Mouse (Mus musculus): ENCODE measurements around the gene Klhl20. TPM values are rescaled to one million over a fixed set of nuclear protein-coding genes. Genes with fewer than 3 reads are reported as not detected.
A peak's percentile ranks its signal among the peaks of the same experiment; 100 is the strongest.

Klhl20 gene
- polyA plus RNA-seq, 1 experiment from 2014 or later = 15.8 TPM

DNA sequence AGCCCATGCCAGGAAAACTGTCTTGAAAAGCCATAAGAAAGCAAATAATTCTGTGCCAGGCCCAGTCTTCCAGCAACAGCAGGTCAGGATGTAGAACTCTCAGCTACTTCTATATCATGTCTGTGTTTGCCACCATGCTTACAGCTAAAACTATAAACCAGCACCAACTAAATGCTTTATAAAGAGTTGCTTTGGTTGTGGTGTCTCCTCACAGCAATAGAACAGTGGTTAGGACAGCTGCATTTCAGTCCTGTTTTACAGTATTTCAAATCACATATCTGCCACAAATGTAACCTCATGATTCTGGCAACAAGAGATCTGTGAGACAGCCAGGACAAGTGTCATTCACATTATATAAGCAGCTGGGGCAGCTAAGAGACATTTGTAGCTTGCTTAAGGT lies 90.5 kb downstream of the Klhl20 start:
- Histone ChIP-seq H3K9me3 (ENCODE audit: control insufficient read depth, low read length) (no peaks in the 10 kb centered on the region), H3K27me3 (ENCODE audit: control insufficient read depth, insufficient read depth, low read depth, low read length) (no peaks in the 10 kb centered on the region), H3K9ac (ENCODE audit: low read length) (no peak overlapping the region), H3K4me2 (ENCODE audit: low read depth, low read length) (no peak overlapping the region), H3K4me1 (replicated peaks; ENCODE audit: control insufficient read depth, insufficient read depth, low read length) (peaks cover 11% of the 10 kb centered on the region), H3K36me3 (ENCODE audit: control insufficient read depth, insufficient read depth, low read length) (peaks cover 31% of the 10 kb centered on the region), H3K27ac (ENCODE audit: low read length) (peak overlapping the region; percentile 16; the same call in 1 of the 2 replicates), H3K4me3 (ENCODE audit: low read length) (no peak overlapping the region)
- no peak for ATAC-seq (ENCODE audit: low read depth)

DNA sequence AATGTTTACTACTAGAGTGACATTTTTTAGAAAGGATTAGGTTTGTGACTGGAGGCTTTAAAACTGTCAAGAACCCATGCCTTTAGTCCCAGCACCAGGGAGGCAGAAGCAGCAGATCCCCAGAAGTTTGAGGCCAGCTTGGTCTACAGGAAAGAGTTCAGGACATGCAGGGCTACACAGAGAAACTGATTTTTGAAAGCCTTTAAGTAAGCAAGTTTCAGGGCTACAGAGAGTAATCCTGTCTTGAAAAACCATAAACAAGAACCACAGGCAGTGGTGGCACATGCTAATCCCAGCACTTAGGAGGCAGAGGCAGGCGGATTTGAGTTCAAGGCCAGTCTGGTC lies 90.9 kb downstream of the Klhl20 start:
- H3K4me2 ChIP-seq (ENCODE audit: low read depth, low read length) = no peak overlapping the region
- H3K4me1 ChIP-seq (replicated peaks; ENCODE audit: control insufficient read depth, insufficient read depth, low read length) = peaks cover 11% of the 10 kb centered on the region
- ATAC-seq (ENCODE audit: low read depth) = no peak
- H3K9me3 ChIP-seq (ENCODE audit: control insufficient read depth, low read length) = no peaks in the 10 kb centered on the region
- no peak overlapping the region for H3K4me3 ChIP-seq (ENCODE audit: low read length)
- peak overlapping the region; percentile 16 for H3K27ac ChIP-seq (ENCODE audit: low read length)
- H3K27me3 ChIP-seq (ENCODE audit: control insufficient read depth, insufficient read depth, low read depth, low read length) = no peaks in the 10 kb centered on the region
- no peak overlapping the region for H3K9ac ChIP-seq (ENCODE audit: low read length)
- WGBS = 45% methylated on average over 1 of the region's 1 CpGs
- peaks cover 31% of the 10 kb centered on the region for H3K36me3 ChIP-seq (ENCODE audit: control insufficient read depth, insufficient read depth, low read length)

DNA sequence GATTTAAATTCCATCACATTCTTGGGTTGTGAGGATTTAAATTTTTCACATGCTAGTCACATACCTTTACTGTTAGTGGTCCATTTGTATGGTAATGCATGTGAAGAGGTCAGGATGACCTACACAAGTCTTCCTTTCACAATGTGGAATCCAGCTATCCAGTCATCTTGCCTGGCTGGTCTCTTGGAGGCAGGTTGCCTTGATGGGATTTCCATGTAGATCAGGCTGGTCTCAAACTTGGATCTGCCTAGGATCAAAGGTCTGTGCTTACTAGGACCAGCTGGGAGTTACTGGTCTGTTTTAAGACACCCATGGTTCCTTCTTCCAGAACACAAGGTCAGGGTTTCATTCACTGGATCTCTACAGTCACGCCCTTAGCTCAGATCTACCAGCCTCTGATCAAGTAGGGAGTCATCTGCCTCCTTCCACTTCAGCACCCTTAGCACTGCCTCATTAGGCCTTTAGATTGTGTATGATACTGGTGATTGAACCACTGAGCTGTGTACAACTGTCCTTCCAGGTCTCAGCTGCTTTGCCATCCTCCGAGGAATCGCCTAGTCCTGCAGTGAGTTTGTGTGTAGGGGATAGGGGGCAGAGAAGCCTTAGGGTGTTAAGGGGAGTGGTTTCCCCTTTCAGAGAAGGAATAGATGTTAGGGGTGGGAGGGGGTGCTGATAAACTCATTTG lies 91.4 kb downstream of the Klhl20 start:
- H3K4me1 ChIP-seq (replicated peaks; ENCODE audit: control insufficient read depth, insufficient read depth, low read length) = peaks cover 11% of the 10 kb centered on the region
- no peak overlapping the region for H3K4me3 ChIP-seq (ENCODE audit: low read length)
- 13% methylated on average over 3 of the region's 3 CpGs for WGBS
- no peak overlapping the region for H3K9ac ChIP-seq (ENCODE audit: low read length)
- H3K27ac ChIP-seq (ENCODE audit: low read length) = peak overlapping the region; percentile 63
- peaks cover 28% of the 10 kb centered on the region for H3K36me3 ChIP-seq (ENCODE audit: control insufficient read depth, insufficient read depth, low read length)
- no peak overlapping the region for H3K4me2 ChIP-seq (ENCODE audit: low read depth, low read length)
- H3K9me3 ChIP-seq (ENCODE audit: control insufficient read depth, low read length) = no peaks in the 10 kb centered on the region
- peak; percentile 8 for ATAC-seq (ENCODE audit: low read depth)
- no peaks in the 10 kb centered on the region for H3K27me3 ChIP-seq (ENCODE audit: control insufficient read depth, insufficient read depth, low read depth, low read length)

DNA sequence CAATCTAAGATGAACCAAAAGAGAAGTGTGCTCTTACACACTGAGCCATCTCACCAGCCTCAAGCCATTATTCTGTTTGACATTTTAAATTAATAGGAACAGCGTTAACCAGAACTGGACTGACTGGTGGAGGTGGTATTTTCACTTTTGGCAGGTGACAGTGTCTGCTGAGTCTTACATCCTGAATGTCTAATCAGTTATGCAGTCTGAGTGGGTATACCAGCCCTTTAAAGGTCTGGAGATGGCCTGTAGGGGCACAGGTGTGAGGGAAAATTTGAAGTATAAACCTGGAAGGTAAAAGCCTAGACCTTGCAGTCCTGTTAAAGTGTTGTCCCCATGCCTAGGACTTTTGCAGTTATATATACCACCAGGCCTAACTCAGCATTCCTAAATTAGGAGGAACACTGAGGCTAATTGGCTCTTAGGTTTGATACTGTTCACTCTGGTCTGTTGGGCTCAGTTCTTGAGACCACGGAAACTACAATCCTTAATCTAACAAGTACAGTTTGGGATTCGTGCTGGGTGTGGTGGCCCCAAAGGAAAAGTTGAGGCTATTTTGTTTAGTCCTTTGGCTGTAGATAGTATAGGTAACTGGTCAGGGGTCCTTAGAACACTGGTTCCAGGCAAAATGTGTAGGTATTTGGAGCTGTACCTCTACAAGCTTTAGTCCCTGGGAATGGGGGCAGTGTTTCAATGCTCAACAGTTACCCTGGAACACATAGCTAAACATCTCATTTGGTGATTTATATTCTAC lies 92.2 kb downstream of the Klhl20 start:
- no peak for ATAC-seq (ENCODE audit: low read depth)
- H3K36me3 ChIP-seq (ENCODE audit: control insufficient read depth, insufficient read depth, low read length) = peaks cover 26% of the 10 kb centered on the region
- 12% methylated on average over 3 of the region's 3 CpGs for WGBS

More for the DNA sequence above, 92.2 kb downstream of the Klhl20 start:
- H3K9me3 ChIP-seq (ENCODE audit: control insufficient read depth, low read length) = no peaks in the 10 kb centered on the region
- no peak overlapping the region for H3K9ac ChIP-seq (ENCODE audit: low read length)
- no peak overlapping the region for H3K4me2 ChIP-seq (ENCODE audit: low read depth, low read length)
- H3K27ac ChIP-seq (ENCODE audit: low read length) = peak overlapping the region; percentile 24; the same call in 1 of the 2 replicates
- H3K4me3 ChIP-seq (ENCODE audit: low read length) = no peak overlapping the region
- no peaks in the 10 kb centered on the region for H3K27me3 ChIP-seq (ENCODE audit: control insufficient read depth, insufficient read depth, low read depth, low read length)
- peaks cover 11% of the 10 kb centered on the region for H3K4me1 ChIP-seq (replicated peaks; ENCODE audit: control insufficient read depth, insufficient read depth, low read length)

Other genes starting within 250 kb of the Klhl20 start
- gene Rc3h1, start 225.1 kb downstream of the Klhl20 start, polyA plus RNA-seq (2015; fragmentation: Nextera tagmentation; extraction: Ambion mirVana) = 7.2 and 8.1 TPM in 2 replicates
- gene Serpinc1, start 152.9 kb downstream of the Klhl20 start, polyA plus RNA-seq (2015; fragmentation: Nextera tagmentation; extraction: Ambion mirVana) = 2.8 and 13.9 TPM in 2 replicates
- 7.5 and 12.2 TPM in 2 replicates for gene Zbtb37, start 96.7 kb downstream of the Klhl20 start, polyA plus RNA-seq (2015; fragmentation: Nextera tagmentation; extraction: Ambion mirVana)
- 30.8 and 31.8 TPM in 2 replicates for gene Dars2, start 60.9 kb downstream of the Klhl20 start, polyA plus RNA-seq (2015; fragmentation: Nextera tagmentation; extraction: Ambion mirVana)
- gene Cenpl, start 60.8 kb downstream of the Klhl20 start, polyA plus RNA-seq (2015; fragmentation: Nextera tagmentation; extraction: Ambion mirVana) = 37.8 and 38.3 TPM in 2 replicates
- gene Ankrd45, start 11.2 kb upstream of the Klhl20 start, polyA plus RNA-seq (2015; fragmentation: Nextera tagmentation; extraction: Ambion mirVana) = 2.0 and 2.1 TPM in 2 replicates
- gene Tex50, start 27.8 kb upstream of the Klhl20 start, polyA plus RNA-seq (2015; fragmentation: Nextera tagmentation; extraction: Ambion mirVana) = 0.16 and 0.24 TPM in 2 replicates
- 458 and 477 TPM in 2 replicates for gene Prdx6, start 119.7 kb upstream of the Klhl20 start, polyA plus RNA-seq (2015; fragmentation: Nextera tagmentation; extraction: Ambion mirVana)